Mouse (Mus musculus): ENCODE results near the gene Kncn.

Kncn gene

GRCm38 (mm10) chr4:115937061-115937976 is 53.1 kb downstream of the Kncn start:
- no peak for DNase-seq (ENCODE audit: low spot score)

- DNase-seq (ENCODE audit: low spot score): no peak
Observed at GRCm38 (mm10) chr4:115938276-115939160, 54.3 kb downstream of the Kncn start.
